Mouse (Mus musculus): ENCODE data around the gene Tm4sf19. TPM values are rescaled to one million over a fixed set of nuclear protein-coding genes. Genes with fewer than 3 reads are reported as not detected.

The Tm4sf19 gene
- not detected in 2 replicates for polyA plus RNA-seq (2014; fragmentation: Nextera tagmentation; extraction: Ambion mirVana)

DNA sequence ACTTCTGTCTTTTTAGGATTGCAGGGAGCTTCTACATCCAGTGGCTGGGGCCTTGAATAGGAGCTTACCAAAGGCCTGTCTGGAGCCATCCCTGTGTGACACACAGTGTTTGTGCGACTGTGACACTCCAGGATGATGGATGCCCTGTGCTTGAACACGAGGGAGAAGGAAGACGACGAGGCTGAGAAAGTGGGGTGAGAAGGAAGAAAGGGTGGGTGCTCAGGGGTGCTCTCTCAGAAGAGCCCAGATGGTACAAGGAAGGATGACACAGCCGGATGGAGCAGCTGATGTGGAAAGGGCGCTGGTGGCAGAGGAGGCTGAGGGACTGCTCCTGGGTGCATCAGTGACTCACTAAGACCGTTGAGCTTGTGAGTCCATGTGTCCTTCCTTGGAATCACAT lies at the start of gene Tm4sf19:
TSS of gene Tm4sf19 (plus strand) at position 240 of the 400 bp plus-strand sequence.
- ATAC-seq (ENCODE audit: insufficient number of reproducible peaks, low FRiP score, low TSS enrichment, low read depth) (no peak), DNase-seq (ENCODE audit: low spot score) (no peak)
- Histone ChIP-seq H3K4me3 (ENCODE audit: low read depth, low read length) (no peak within 1 kb of the TSS), H3K9me3 (ENCODE audit: control insufficient read depth, low read length) (no peaks in the 10 kb centered on the region), H3K36me3 (ENCODE audit: control insufficient read depth, insufficient read depth, low read length) (no peaks in the 10 kb centered on the region), H3K4me1 (ENCODE audit: control insufficient read depth, insufficient read depth, low read length) (no peaks in the 10 kb centered on the region), H3K4me2 (ENCODE audit: low read depth, severe bottlenecking) (no peak within 1 kb of the TSS), H3K9ac (ENCODE audit: low read length) (no peak within 1 kb of the TSS), H3K27ac (replicated peaks; ENCODE audit: low read depth, low read length) (no peak within 1 kb of the TSS), H3K27me3 (ENCODE audit: control insufficient read depth, insufficient read depth, low read length) (no peaks in the 10 kb centered on the region)
- WGBS = 88% methylated on average over 7 of the region's 7 CpGs

DNA sequence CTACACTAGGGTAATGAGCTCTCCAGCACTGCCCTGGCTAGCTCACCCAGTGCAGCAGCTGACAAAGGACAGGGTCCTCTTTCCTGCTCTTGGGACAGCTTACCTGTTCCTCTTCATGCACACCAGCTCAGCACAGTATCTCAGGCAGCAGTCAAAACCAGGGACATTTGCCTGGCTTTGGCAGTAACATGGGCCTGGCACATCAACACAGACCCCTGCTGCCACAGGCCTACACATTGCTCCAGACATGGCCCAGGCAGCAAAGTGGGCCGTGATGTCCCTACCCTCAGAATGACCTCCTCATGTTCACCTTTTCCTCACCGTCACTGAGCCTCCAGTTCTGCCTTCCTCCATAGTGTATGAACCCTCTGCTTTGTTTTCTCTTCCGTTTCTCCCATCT lies 49.5 kb upstream of the Tm4sf19 start:
- DNase-seq (ENCODE audit: low spot score) (no peak), ATAC-seq (ENCODE audit: insufficient number of reproducible peaks, low FRiP score, low TSS enrichment, low read depth) (no peak)
- Histone ChIP-seq H3K27ac (replicated peaks; ENCODE audit: low read depth, low read length) (no peak overlapping the region), H3K9ac (ENCODE audit: low read length) (no peak overlapping the region), H3K27me3 (ENCODE audit: control insufficient read depth, insufficient read depth, low read length) (no peaks in the 10 kb centered on the region), H3K4me1 (ENCODE audit: control insufficient read depth, insufficient read depth, low read length) (no peaks in the 10 kb centered on the region), H3K4me2 (ENCODE audit: low read depth, severe bottlenecking) (no peak overlapping the region), H3K9me3 (ENCODE audit: control insufficient read depth, low read length) (no peaks in the 10 kb centered on the region), H3K4me3 (ENCODE audit: low read depth, low read length) (no peak overlapping the region), H3K36me3 (ENCODE audit: control insufficient read depth, insufficient read depth, low read length) (peaks cover 6% of the 10 kb centered on the region; the same call in 1 of the 2 replicates)
- 93% methylated on average over 3 of the region's 3 CpGs for WGBS

DNA sequence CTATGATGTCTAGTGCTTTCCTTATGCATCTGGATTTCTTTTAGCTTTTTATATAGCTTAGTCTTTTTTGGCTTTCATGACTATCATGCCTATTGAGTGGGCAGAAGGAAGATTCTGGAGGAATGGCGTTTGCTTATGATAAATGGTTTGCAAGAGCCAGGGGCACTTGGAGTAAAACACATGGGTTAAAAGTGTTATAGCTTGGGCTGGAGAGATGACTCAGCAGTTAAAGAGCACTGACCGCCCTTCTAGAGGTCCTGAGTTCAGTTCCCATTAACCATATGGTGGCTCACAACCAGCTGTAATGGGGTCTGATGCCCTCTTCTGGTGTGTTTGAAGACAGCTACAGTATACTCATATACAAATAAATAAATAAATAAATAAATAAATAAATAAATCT lies 36.8 kb upstream of the Tm4sf19 start:
- 89% methylated on average over 2 of the region's 2 CpGs for WGBS
- no peaks in the 10 kb centered on the region for H3K4me1 ChIP-seq (ENCODE audit: control insufficient read depth, insufficient read depth, low read length)
- H3K27me3 ChIP-seq (ENCODE audit: control insufficient read depth, insufficient read depth, low read length) = no peaks in the 10 kb centered on the region
- H3K4me2 ChIP-seq (ENCODE audit: low read depth, severe bottlenecking) = no peak overlapping the region
- peaks cover 4% of the 10 kb centered on the region; the same call in 1 of the 2 replicates for H3K36me3 ChIP-seq (ENCODE audit: control insufficient read depth, insufficient read depth, low read length)
- no peak overlapping the region for H3K9ac ChIP-seq (ENCODE audit: low read length)
- no peaks in the 10 kb centered on the region for H3K9me3 ChIP-seq (ENCODE audit: control insufficient read depth, low read length)
- no peak overlapping the region for H3K27ac ChIP-seq (replicated peaks; ENCODE audit: low read depth, low read length)
- DNase-seq (ENCODE audit: low spot score) (no peak), ATAC-seq (ENCODE audit: insufficient number of reproducible peaks, low FRiP score, low TSS enrichment, low read depth) (no peak)
- H3K4me3 ChIP-seq (ENCODE audit: low read depth, low read length) = no peak overlapping the region

DNA sequence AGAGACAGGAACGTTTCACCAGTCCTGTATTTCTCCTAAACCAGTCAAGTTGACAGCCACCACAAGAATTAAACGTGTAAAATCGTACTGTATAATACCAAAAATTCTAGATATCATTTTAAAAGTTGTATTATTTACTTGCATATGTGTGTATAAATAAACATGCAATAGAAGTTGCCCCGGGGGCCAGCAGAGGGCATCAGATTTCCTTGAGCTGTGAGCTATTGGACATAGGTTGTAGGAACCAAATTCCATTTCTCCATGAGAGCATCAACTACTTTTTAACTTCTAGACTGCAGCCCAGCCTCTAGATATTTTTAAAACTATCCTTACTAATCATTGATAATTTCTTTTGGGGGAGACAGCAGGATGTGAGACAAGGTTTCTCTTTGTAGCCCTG lies 29.0 kb upstream of the Tm4sf19 start:
- H3K36me3 ChIP-seq (ENCODE audit: control insufficient read depth, insufficient read depth, low read length) = peaks cover 8% of the 10 kb centered on the region
- 81% methylated on average over 4 of the region's 4 CpGs for WGBS
- H3K4me3 ChIP-seq (ENCODE audit: low read depth, low read length) = no peak overlapping the region
- no peaks in the 10 kb centered on the region for H3K4me1 ChIP-seq (ENCODE audit: control insufficient read depth, insufficient read depth, low read length)
- H3K9ac ChIP-seq (ENCODE audit: low read length) = no peak overlapping the region
- no peak overlapping the region for H3K27ac ChIP-seq (replicated peaks; ENCODE audit: low read depth, low read length)
- no peaks in the 10 kb centered on the region for H3K27me3 ChIP-seq (ENCODE audit: control insufficient read depth, insufficient read depth, low read length)
- peak; percentile 39 for DNase-seq (ENCODE audit: low spot score)
- no peak overlapping the region for H3K4me2 ChIP-seq (ENCODE audit: low read depth, severe bottlenecking)
- no peaks in the 10 kb centered on the region for H3K9me3 ChIP-seq (ENCODE audit: control insufficient read depth, low read length)
- ATAC-seq (ENCODE audit: insufficient number of reproducible peaks, low FRiP score, low TSS enrichment, low read depth) = no peak

DNA sequence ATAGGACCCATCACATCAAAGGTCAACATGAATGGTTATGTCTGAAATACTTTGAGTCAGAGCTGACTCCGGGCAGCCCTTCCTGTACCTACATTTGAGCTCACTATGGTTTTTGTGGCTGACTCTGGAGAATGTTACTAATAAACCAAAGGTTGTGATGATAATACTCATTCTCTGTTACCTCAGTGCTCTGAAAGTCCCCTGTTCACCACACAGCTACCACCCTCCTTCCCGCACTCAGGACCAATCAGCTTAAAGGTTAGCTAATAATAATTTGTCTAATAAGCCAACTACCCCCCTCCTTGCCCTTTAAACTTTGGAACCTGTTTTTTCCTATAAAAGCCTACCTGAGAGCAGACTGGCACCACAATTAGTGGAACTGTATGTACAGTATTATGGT lies 20.7 kb upstream of the Tm4sf19 start:
- peaks cover 30% of the 10 kb centered on the region for H3K36me3 ChIP-seq (ENCODE audit: control insufficient read depth, insufficient read depth, low read length)
- H3K27me3 ChIP-seq (ENCODE audit: control insufficient read depth, insufficient read depth, low read length) = no peaks in the 10 kb centered on the region
- no peak for ATAC-seq (ENCODE audit: insufficient number of reproducible peaks, low FRiP score, low TSS enrichment, low read depth)
- H3K4me3 ChIP-seq (ENCODE audit: low read depth, low read length) = no peak overlapping the region
- no peaks in the 10 kb centered on the region for H3K4me1 ChIP-seq (ENCODE audit: control insufficient read depth, insufficient read depth, low read length)
- no peak overlapping the region for H3K9ac ChIP-seq (ENCODE audit: low read length)
- H3K9me3 ChIP-seq (ENCODE audit: control insufficient read depth, low read length) = no peaks in the 10 kb centered on the region
- no peak for DNase-seq (ENCODE audit: low spot score)
- H3K4me2 ChIP-seq (ENCODE audit: low read depth, severe bottlenecking) = no peak overlapping the region
- 95% methylated on average over 2 of the region's 2 CpGs for WGBS
- H3K27ac ChIP-seq (replicated peaks; ENCODE audit: low read depth, low read length) = no peak overlapping the region

DNA sequence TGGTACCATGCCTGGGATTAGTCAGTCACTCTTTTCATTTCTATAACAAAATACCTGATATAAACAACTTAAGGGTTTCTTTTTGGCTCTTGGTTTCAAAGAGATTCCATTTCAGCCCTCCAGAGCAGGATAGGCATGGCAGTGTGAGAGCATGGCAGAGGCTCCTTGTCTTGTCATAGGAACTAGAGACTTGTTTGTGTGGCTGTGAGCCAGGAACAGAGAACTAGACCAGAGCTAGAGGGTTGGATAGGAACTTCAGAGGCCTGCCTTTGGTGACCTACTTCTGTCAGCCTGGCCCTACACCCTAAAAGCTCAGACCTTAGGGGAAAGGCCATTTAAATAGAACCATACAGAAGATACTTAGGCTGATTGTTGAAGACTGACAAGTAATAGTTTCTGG lies 17.4 kb upstream of the Tm4sf19 start:
- Histone ChIP-seq H3K4me1 (ENCODE audit: control insufficient read depth, insufficient read depth, low read length) (no peaks in the 10 kb centered on the region), H3K27ac (replicated peaks; ENCODE audit: low read depth, low read length) (no peak overlapping the region), H3K4me2 (ENCODE audit: low read depth, severe bottlenecking) (no peak overlapping the region), H3K36me3 (ENCODE audit: control insufficient read depth, insufficient read depth, low read length) (peaks cover 26% of the 10 kb centered on the region), H3K9ac (ENCODE audit: low read length) (no peak overlapping the region), H3K4me3 (ENCODE audit: low read depth, low read length) (no peak overlapping the region), H3K9me3 (ENCODE audit: control insufficient read depth, low read length) (no peaks in the 10 kb centered on the region), H3K27me3 (ENCODE audit: control insufficient read depth, insufficient read depth, low read length) (no peaks in the 10 kb centered on the region)
- ATAC-seq (ENCODE audit: insufficient number of reproducible peaks, low FRiP score, low TSS enrichment, low read depth) (no peak), DNase-seq (ENCODE audit: low spot score) (no peak)

DNA sequence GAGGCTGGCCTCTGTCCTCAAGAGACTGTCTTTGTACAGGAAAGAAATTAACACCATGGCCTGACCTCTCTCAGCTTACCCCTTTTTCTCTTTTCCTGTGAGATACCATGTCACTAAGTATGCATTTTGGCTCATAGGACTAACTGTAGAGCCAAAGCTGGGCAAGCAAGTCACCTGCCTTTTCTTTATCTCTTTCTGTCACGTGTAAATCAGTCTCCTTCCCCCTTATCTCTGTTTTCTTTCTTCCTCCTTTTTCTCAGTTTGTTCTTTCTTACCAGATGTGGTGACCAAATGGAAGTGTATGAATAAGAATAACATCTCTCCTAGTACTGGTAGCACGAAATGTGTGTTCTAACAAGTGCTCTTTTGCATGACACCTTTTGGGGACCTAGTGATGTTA lies 15.4 kb upstream of the Tm4sf19 start:
- DNase-seq (ENCODE audit: low spot score) = no peak
- no peaks in the 10 kb centered on the region for H3K9me3 ChIP-seq (ENCODE audit: control insufficient read depth, low read length)
- H3K36me3 ChIP-seq (ENCODE audit: control insufficient read depth, insufficient read depth, low read length) = peaks cover 17% of the 10 kb centered on the region
- no peaks in the 10 kb centered on the region for H3K27me3 ChIP-seq (ENCODE audit: control insufficient read depth, insufficient read depth, low read length)
- H3K4me3 ChIP-seq (ENCODE audit: low read depth, low read length) = no peak overlapping the region
- H3K27ac ChIP-seq (replicated peaks; ENCODE audit: low read depth, low read length) = no peak overlapping the region
- H3K4me1 ChIP-seq (ENCODE audit: control insufficient read depth, insufficient read depth, low read length) = no peaks in the 10 kb centered on the region
- H3K4me2 ChIP-seq (ENCODE audit: low read depth, severe bottlenecking) = no peak overlapping the region
- H3K9ac ChIP-seq (ENCODE audit: low read length) = no peak overlapping the region
- no peak for ATAC-seq (ENCODE audit: insufficient number of reproducible peaks, low FRiP score, low TSS enrichment, low read depth)
- WGBS = 88% methylated on average over 2 of the region's 2 CpGs

DNA sequence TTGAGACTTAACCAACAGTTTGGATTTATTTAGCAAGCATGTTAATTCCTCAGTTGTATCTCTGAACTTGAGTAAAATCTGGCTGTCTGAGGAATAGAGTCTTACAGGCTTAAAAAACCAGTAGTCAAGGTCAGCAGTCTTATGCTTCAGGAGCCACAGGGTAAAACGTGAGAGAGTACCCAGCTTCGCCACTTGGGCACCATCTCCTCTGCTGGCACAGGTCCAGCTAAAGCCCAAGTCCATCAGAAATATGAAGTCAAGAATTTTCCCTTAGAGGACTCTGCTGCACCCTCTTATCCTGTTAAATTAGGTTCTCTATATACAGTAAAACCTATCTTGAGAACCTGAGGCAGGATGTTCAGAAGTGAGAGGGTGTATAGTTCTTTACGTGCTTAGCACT lies 13.5 kb upstream of the Tm4sf19 start:
- Histone ChIP-seq H3K36me3 (ENCODE audit: control insufficient read depth, insufficient read depth, low read length) (peaks cover 16% of the 10 kb centered on the region), H3K4me1 (ENCODE audit: control insufficient read depth, insufficient read depth, low read length) (no peaks in the 10 kb centered on the region), H3K9me3 (ENCODE audit: control insufficient read depth, low read length) (no peaks in the 10 kb centered on the region), H3K4me3 (ENCODE audit: low read depth, low read length) (no peak overlapping the region), H3K9ac (ENCODE audit: low read length) (no peak overlapping the region), H3K4me2 (ENCODE audit: low read depth, severe bottlenecking) (no peak overlapping the region), H3K27ac (replicated peaks; ENCODE audit: low read depth, low read length) (no peak overlapping the region), H3K27me3 (ENCODE audit: control insufficient read depth, insufficient read depth, low read length) (no peaks in the 10 kb centered on the region)
- ATAC-seq (ENCODE audit: insufficient number of reproducible peaks, low FRiP score, low TSS enrichment, low read depth) (no peak), DNase-seq (ENCODE audit: low spot score) (no peak)
- WGBS = 92% methylated on average over 3 of the region's 3 CpGs

DNA sequence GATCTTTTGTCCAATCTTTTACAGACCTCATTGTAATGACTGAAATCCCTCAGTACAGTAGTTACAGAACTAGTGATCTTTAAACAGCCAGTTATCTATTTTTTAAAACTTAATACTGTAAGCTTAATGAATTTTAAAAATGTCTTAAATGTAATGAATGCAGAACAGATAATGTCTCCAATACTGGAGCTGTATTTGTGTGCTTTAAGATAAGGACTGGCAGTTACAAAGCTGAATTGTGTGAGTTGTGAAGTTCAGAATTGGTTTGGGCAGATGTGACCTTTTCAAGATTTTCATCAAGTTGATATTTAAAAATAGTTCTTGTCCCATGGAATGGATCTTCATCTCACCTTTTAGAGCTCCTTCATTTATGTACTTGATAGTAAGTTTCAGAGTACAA lies 11.3 kb upstream of the Tm4sf19 start:
- H3K9me3 ChIP-seq (ENCODE audit: control insufficient read depth, low read length) = no peaks in the 10 kb centered on the region
- H3K4me3 ChIP-seq (ENCODE audit: low read depth, low read length) = no peak overlapping the region
- no peak for DNase-seq (ENCODE audit: low spot score)

More for the DNA sequence above, 11.3 kb upstream of the Tm4sf19 start:
- Histone ChIP-seq H3K27me3 (ENCODE audit: control insufficient read depth, insufficient read depth, low read length) (no peaks in the 10 kb centered on the region), H3K4me2 (ENCODE audit: low read depth, severe bottlenecking) (no peak overlapping the region), H3K9ac (ENCODE audit: low read length) (no peak overlapping the region), H3K27ac (replicated peaks; ENCODE audit: low read depth, low read length) (no peak overlapping the region), H3K4me1 (ENCODE audit: control insufficient read depth, insufficient read depth, low read length) (no peaks in the 10 kb centered on the region), H3K36me3 (ENCODE audit: control insufficient read depth, insufficient read depth, low read length) (peaks cover 16% of the 10 kb centered on the region)
- ATAC-seq (ENCODE audit: insufficient number of reproducible peaks, low FRiP score, low TSS enrichment, low read depth) = no peak

Measured in limb, embryonic 11.5 days (tissue).